Mouse (Mus musculus) liver, adult 2 months (tissue): Measurements from ENCODE around the gene Gtf2a2.

ENCODE experiments used
- CTCF ChIP-seq: fragments of 200-500 bp; IDR thresholded peaks from 2 replicates; pipeline ENCODE4 v1.5.1; 2011; ENCODE audit warnings: low read depth, low read length, control low read depth
- POLR2A ChIP-seq: fragments of 200-500 bp; IDR thresholded peaks from 2 replicates; pipeline ENCODE4 v1.6.1; 2011; ENCODE audit warnings: low read length, control low read depth; ENCODE audit not compliant: insufficient read depth; ENCODE audit errors: extremely low read depth

- 0 out of 2 replicates have a peak, but pooled peaks have one; percentile 20 for TF ChIP-seq CTCF
- TF ChIP-seq POLR2A, result no peak
These were observed 13.0 kb upstream of the Gtf2a2 start for GRCm38 (mm10) chr9:69999318-69999717.
